Mouse (Mus musculus): ENCODE data around the gene Agrp.

Agrp gene

DNA sequence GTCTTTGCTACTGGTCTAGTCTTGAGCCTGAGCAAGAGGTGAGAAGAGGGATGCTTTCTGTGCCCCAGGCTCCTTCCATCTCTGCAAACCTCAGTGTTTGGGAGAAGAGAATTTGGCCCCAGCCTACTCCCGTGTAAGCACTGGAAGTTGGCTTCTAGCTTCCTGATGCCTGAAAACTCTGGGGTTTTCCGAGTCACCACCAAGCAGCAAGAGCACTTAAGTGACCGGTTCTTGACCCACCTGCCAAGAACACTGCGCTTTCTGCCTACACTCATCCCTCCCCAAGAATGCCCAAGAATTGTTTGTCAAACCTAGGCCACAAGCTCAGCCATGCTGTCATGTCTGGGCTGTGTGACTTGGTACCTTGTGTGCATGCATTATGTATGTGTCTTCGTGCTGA lies 116.7 kb downstream of the Agrp start:
- DNase-seq (ENCODE audit: inconsistent ontology term) = no peak

DNA sequence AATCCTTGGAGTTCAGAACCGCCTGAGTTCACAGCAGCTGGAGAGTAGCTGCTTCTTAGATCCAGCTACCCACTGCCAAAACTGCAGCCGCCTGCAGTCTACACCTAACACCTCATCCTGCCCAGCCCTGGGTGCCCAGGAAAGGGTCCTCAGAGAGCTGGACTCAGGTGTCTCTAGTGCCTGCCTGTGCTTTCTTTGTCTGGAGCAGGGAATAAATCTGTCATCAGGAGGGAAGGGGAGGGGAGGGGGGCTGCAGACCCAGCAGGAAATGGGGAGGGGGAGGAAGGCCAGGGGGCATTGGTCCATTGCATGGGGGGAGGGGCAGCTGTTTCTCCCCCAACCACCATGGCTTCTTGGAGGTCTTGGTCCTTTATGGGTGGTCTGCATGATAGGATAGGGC lies 117.6 kb downstream of the Agrp start:
- no peak for DNase-seq (ENCODE audit: inconsistent ontology term)

DNA sequence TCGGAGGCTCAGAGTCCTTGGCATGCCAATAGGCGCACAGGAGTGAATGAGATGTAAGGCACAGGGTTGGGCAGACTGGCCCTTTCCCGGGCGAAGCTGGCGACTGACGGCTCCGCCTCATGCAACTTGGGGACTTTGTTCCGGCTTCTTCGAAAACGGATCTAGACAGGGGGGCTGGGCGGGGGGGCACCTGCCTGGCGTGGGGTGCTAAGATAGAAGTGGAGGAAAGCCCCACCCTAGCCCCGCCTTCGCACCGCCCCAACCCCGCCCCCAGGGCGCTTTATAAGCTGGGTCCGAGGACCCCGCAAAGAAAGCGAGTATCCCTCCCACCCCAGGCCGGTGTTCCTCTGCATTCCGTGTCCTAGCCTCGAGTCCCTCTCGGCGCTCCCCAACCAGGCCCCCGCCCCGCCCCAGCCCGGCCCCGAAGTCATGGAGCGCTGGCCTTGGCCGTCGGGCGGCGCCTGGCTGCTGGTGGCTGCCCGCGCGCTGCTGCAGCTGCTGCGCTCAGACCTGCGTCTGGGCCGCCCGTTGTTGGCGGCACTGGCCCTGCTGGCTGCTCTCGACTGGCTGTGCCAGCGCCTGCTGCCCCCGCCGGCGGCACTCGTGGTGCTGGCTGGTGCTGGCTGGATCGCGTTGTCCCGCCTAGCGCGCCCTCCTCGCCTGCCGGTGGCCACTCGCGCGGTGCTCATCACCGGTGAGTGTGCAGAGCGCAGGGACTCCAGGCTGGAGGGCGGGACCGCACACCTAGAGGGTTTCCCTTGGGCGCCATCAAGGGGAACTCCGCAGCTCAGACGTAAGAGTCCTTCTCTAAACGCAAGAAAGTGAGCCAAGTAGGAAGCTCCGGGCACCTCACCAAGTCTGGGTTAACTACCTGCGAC lies 118.5 kb downstream of the Agrp start, which contains the start of gene Hsd11b2:
Hsd11b2 (plus strand) TSS at position 320 of the 878 bp plus-strand sequence.
- peak; percentile 63 for DNase-seq (ENCODE audit: inconsistent ontology term)

DNA sequence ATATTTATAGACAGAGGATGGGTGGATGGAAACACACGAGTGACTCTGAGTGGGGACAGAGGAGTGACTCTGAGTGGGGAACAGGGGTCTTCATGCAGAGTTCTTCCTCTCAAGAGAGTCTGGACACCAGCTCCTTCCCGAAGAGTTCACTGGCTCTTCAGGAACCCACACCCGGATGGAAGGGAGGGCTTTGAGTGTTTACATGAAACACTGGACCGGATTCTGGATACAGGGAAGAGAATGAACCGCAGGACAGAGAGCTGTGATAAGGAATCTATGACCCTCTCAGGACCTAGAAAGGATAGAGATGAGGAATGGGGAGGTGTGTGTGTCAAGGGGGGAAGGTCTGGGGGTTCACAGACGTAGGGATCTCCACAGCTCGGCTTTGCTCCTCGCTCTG lies 119.8 kb downstream of the Agrp start:
- DNase-seq (ENCODE audit: inconsistent ontology term) = no peak
